Mouse (Mus musculus) CH12.LX (cell line): ENCODE results near the gene Ppp3cb. TPM values are rescaled to one million over a fixed set of nuclear protein-coding genes. Genes with fewer than 3 reads are reported as not detected.
"Not testable (repeated sequence)": the region's sequence is repeated elsewhere in the genome, so short reads cannot be mapped to it uniquely, and the experiment has no call there.

Source experiments
- DNase-seq: peaks from one replicate; pipeline ENCODE4 v3.0.0-alpha.2; 2013; ENCODE audit errors: extremely low read depth
- H3K27ac ChIP-seq: 2 replicates; pipeline ENCODE4 v1.5.1; 2012; ENCODE audit warnings: low read depth, mild to moderate bottlenecking, control low read depth, moderate library complexity; ENCODE audit not compliant: insufficient read depth
- H3K27me3 ChIP-seq: replicated peaks from 2 replicates; pipeline ENCODE3; 2012; ENCODE audit warnings: inconsistent platforms
- H3K36me3 ChIP-seq, 2 experiments: replicated peaks in 1 of 2; 2 replicates each; pipeline versions ENCODE3 to v1.6.1; 2012; ENCODE audit warnings: inconsistent platforms in 1 of 2, low read length in 1 of 2, mild to moderate bottlenecking in 1 of 2, mixed read lengths in 1 of 2, moderate library complexity in 1 of 2; ENCODE audit not compliant: control insufficient read depth in 1 of 2, insufficient read depth in 1 of 2
- H3K4me1 ChIP-seq, 2 experiments: 2 replicates each; pipeline ENCODE4 v1.6.1; 2012; ENCODE audit warnings: inconsistent platforms in 1 of 2, moderate library complexity in 1 of 2; ENCODE audit not compliant: insufficient read depth in 2 of 2, control insufficient read depth in 1 of 2
- H3K4me2 ChIP-seq: 2 replicates; pipeline ENCODE4 v1.6.1; 2012; ENCODE audit warnings: low read depth, mild to moderate bottlenecking, control low read depth; ENCODE audit not compliant: poor library complexity, insufficient read depth, severe bottlenecking
- H3K4me3 ChIP-seq, 3 experiments: fragments of 150-350 bp in 1 of 3; sonication (generic) in 1 of 3; replicated peaks in 1 of 3; 2 replicates each; pipeline versions ENCODE3 to v1.5.1; 2011 to 2012; ENCODE audit warnings: low read depth in 2 of 3, low read length in 2 of 3, mild to moderate bottlenecking in 2 of 3, moderate library complexity in 2 of 3, control low read depth in 1 of 3, improper control_type of control experiment in 1 of 3, inconsistent platforms in 1 of 3, mixed read lengths in 1 of 3; ENCODE audit not compliant: poor library complexity in 1 of 3
- H3K79me2 ChIP-seq: replicated peaks from 2 replicates; pipeline ENCODE4 v1.6.1; 2012; ENCODE audit warnings: mild to moderate bottlenecking, moderate library complexity; ENCODE audit not compliant: control insufficient read depth, poor library complexity, insufficient read depth, severe bottlenecking; ENCODE audit errors: extremely low read depth
- H3K9ac ChIP-seq: 2 replicates; pipeline ENCODE4 v1.6.1; 2012; ENCODE audit warnings: low read depth, mild to moderate bottlenecking, control low read depth, moderate library complexity; ENCODE audit not compliant: insufficient read depth
- H3K9me3 ChIP-seq: replicated peaks from 2 replicates; pipeline ENCODE3; 2012; ENCODE audit warnings: low read length, inconsistent platforms, mixed read lengths
- BHLHE40 ChIP-seq: IDR thresholded peaks from 2 replicates; pipeline ENCODE4 v1.6.1; 2011; ENCODE audit warnings: mild to moderate bottlenecking, low read depth, low read length, improper control_type of control experiment
- CHD1 ChIP-seq: IDR thresholded peaks from 2 replicates; pipeline ENCODE4 v1.6.1; 2012; ENCODE audit warnings: low read depth, low read length, improper control_type of control experiment, inconsistent platforms
- CHD2 ChIP-seq: IDR thresholded peaks from 2 replicates; pipeline ENCODE4 v1.6.1; 2011; ENCODE audit warnings: low read length, improper control_type of control experiment
- CTCF ChIP-seq, 2 experiments: IDR thresholded peaks in 1 of 2; conservative IDR thresholded peaks in 1 of 2; 2 replicates each; pipeline ENCODE4 v1.5.1; 2011 to 2012; ENCODE audit warnings: low read depth in 2 of 2, low read length in 2 of 2, improper control_type of control experiment in 1 of 2, inconsistent platforms in 1 of 2, mild to moderate bottlenecking in 1 of 2, moderate library complexity in 1 of 2
- ELF1 ChIP-seq: IDR thresholded peaks from 2 replicates; pipeline ENCODE4 v1.6.1; 2014; ENCODE audit warnings: low read depth, mild to moderate bottlenecking, inconsistent platforms, low read length, improper control_type of control experiment
- IRF4 ChIP-seq: IDR thresholded peaks from 2 replicates; pipeline ENCODE4 v1.6.1; 2014; ENCODE audit warnings: low read depth, mild to moderate bottlenecking, inconsistent platforms, low read length, improper control_type of control experiment
- JUND ChIP-seq: conservative IDR thresholded peaks from 2 replicates; pipeline ENCODE4 v1.6.1; 2011; ENCODE audit warnings: low read depth, low read length, improper control_type of control experiment
- MAX ChIP-seq: IDR thresholded peaks from 2 replicates; pipeline ENCODE4 v1.6.1; 2011; ENCODE audit warnings: low read length, improper control_type of control experiment
- MAZ ChIP-seq: IDR thresholded peaks from 2 replicates; pipeline ENCODE4 v1.6.1; 2012; ENCODE audit warnings: low read depth, mild to moderate bottlenecking, inconsistent platforms, low read length, improper control_type of control experiment, moderate library complexity
- NRF1 ChIP-seq: IDR thresholded peaks from 2 replicates; pipeline ENCODE4 v1.6.1; 2014; ENCODE audit warnings: low read depth, mild to moderate bottlenecking, inconsistent platforms, low read length, improper control_type of control experiment, moderate library complexity
- PAX5 ChIP-seq: IDR thresholded peaks from 2 replicates; pipeline ENCODE4 v1.6.1; 2012; ENCODE audit warnings: low read length, inconsistent platforms, mixed read lengths
- POLR2A ChIP-seq: IDR thresholded peaks from 2 replicates; pipeline ENCODE4 v1.6.1; 2011; ENCODE audit warnings: low read depth, mild to moderate bottlenecking, improper control_type of control experiment, low read length
- RAD21 ChIP-seq: IDR thresholded peaks from 2 replicates; pipeline ENCODE4 v1.6.1; 2011; ENCODE audit warnings: low read depth, mild to moderate bottlenecking, low read length, improper control_type of control experiment, moderate library complexity
- SIN3A ChIP-seq: IDR thresholded peaks from 2 replicates; pipeline ENCODE4 v1.6.1; 2012; ENCODE audit warnings: low read length, improper control_type of control experiment, inconsistent platforms
- TBP ChIP-seq: conservative IDR thresholded peaks from 2 replicates; pipeline ENCODE4 v1.6.1; 2011; ENCODE audit warnings: low read depth, low read length, improper control_type of control experiment
- USF1 ChIP-seq: IDR thresholded peaks from 2 replicates; pipeline ENCODE4 v1.6.1; 2014; ENCODE audit warnings: low read depth, mild to moderate bottlenecking, inconsistent platforms, low read length, improper control_type of control experiment
- ZC3H11A ChIP-seq: IDR thresholded peaks from 2 replicates; pipeline ENCODE4 v1.6.1; 2012; ENCODE audit warnings: low read depth, mild to moderate bottlenecking, inconsistent platforms, low read length, improper control_type of control experiment
- dilution Hi-C: fragments of 300-500 bp; cut with MboI; formaldehyde crosslinking; loops from 2 replicates; pipeline ENCODE4 v1.14.3; 2020; ENCODE audit warnings: low sequenced_read_pairs; ENCODE audit not compliant: extremely low pct_unique_long_range_greater_than_20kb, extremely low pct_ligation_motif_present
- in situ Hi-C: fragments of 300-500 bp; cut with MboI; formaldehyde crosslinking; loops from 3 replicates; pipeline ENCODE4 v1.14.3; 2019; ENCODE audit warnings: low sequenced_read_pairs, low pct_ligation_motif_present, low pct_unique_long_range_greater_than_20kb, mixed read lengths
- polyA plus RNA-seq: library from polyadenylated mRNA; unstranded; fragments of >175 nt; gene quantifications from 2 replicates; pipeline ENCODE4 v1.2.1, GENCODE M21; 2012; ENCODE audit warnings: low read depth; ENCODE audit not compliant: insufficient read length
- total RNA-seq, 2 experiments: library from RNA; depleted of rRNA; stranded (reverse); fragments of 300-350 nt in 1 of 2; fragments of >200 nt in 1 of 2; gene quantifications; 2 replicates each; pipeline ENCODE4 v1.2.3; 2012 to 2014

Ppp3cb gene
- total and polyA plus RNA-seq, 3 experiments, result 25.7 to 61.1 (median 50.6) TPM

- DNase-seq, H3K4me3 ChIP-seq, H3K79me2 ChIP-seq, dilution Hi-C loops, H3K9me3 ChIP-seq, H3K9ac ChIP-seq, H3K27me3 ChIP-seq, H3K27ac ChIP-seq, in situ Hi-C loops, H3K4me1 ChIP-seq, H3K4me2 ChIP-seq: not testable (repeated sequence)
- peaks cover 16 to 70% of the 10 kb centered on the region in 2 experiments for H3K36me3 ChIP-seq
These were observed 26.8 kb upstream of the Ppp3cb start for GRCm38 (mm10) chr14:20573196-20573595.

DNA sequence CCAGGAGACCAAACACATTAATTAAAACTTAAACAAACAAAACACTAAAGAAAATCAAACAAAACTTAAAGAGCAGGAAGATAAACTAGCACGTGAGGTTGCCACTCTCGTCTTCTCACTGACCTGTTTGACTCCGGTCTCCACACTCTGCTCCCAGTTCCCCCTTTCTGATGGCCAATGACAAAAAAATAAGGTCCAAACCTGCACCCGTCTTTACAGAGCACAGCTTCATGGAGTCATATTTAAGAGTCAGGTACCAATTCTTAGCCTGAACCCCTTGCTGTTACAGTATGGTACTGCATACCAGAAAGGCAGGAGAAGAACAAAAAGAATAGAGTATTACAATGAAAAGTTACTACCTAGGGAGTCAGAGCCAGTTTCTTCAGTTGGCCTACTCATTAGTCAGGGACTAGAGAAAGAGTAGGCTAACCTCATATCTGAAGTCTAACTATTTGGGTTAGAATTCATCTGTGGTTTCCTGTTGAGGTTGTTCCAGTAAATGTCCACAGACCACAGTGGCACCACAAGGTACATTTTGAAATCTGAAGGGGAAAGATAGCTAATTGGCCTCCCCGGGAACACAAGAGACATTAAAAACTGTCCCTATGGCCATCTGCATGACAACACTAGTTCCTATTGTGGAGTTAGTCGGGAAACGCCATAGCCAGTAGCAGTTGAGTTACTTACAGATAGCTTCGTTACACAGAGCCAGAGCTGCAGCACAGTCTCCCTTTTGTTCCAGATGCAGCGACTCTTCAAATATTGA, 19.1 kb upstream of the Ppp3cb start:
- H3K4me2 ChIP-seq, result no peak overlapping the region
- H3K9ac ChIP-seq, result no peak overlapping the region
- peak; percentile 18 for DNase-seq
- dilution Hi-C loops (no loop called here), in situ Hi-C loops (no loop called here)
- H3K4me3 ChIP-seq, result no peak overlapping the region
- no peaks in the 10 kb centered on the region for H3K79me2 ChIP-seq
- no peaks in the 10 kb centered on the region for H3K27me3 ChIP-seq
- peaks cover 33 to 82% of the 10 kb centered on the region in 2 experiments for H3K36me3 ChIP-seq
- H3K9me3 ChIP-seq, result no peaks in the 10 kb centered on the region
- H3K27ac ChIP-seq, result no peak overlapping the region
- TF ChIP-seq CHD1, result no peak
- no peak for TF ChIP-seq CHD2
- TF ChIP-seq ZC3H11A, result no peak
- TF ChIP-seq BHLHE40, result no peak
- no peak for TF ChIP-seq IRF4
- no peak for TF ChIP-seq TBP
- TF ChIP-seq MAZ, result no peak
- no peak for TF ChIP-seq ELF1
- no peak for TF ChIP-seq POLR2A
- no peak for TF ChIP-seq JUND
- no peak for TF ChIP-seq SIN3A
- TF ChIP-seq USF1, result no peak
- TF ChIP-seq RAD21, result no peak
- TF ChIP-seq CTCF (conservative IDR thresholded peaks at IDR 0.05 in 1 of 2, IDR thresholded peaks at IDR 0.05 in 1 of 2; ENCODE audit: low read depth in 2 of 2, low read length in 2 of 2), result no peak
- no peak for TF ChIP-seq NRF1
- TF ChIP-seq PAX5, result no peak
- no peak for TF ChIP-seq MAX
- peaks cover 2 to 27% of the 10 kb centered on the region in 2 experiments; a peak in 2 of 4 replicates for H3K4me1 ChIP-seq
